Mouse (Mus musculus): Measurements from ENCODE around the gene Sulf2. TPM values are rescaled to one million over a fixed set of nuclear protein-coding genes. Genes with fewer than 3 reads are reported as not detected.

Gene Sulf2
- total RNA-seq, 2 experiments from 2014 or later: 8.7 to 12.3 TPM

- DNase-seq (ENCODE audit: low spot score): peak; percentile 43
Observed at GRCm38 (mm10) chr2:166175552-166176136, 20.2 kb upstream of the Sulf2 start.

DNA sequence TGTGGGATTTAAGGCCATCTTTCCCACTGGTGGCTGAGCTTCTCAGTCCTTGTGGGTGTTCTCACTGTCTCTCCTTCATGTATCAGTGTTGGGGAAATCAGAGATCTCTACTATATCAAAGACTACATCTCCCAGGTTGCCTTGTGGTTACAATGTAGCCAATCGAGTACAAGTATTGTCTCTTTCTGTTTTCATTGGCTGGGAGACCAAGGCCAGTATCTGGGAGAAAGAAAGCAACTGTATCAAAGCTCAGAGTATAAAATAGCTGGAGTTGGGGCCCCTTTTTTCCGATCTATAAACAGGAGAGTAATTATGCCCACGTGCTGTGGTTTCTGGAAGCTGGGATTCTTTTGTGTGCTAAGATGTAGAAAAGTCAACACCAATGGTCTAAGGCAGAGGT is 19.7 kb upstream of the Sulf2 start:
- no peak for DNase-seq (ENCODE audit: low spot score)

DNA sequence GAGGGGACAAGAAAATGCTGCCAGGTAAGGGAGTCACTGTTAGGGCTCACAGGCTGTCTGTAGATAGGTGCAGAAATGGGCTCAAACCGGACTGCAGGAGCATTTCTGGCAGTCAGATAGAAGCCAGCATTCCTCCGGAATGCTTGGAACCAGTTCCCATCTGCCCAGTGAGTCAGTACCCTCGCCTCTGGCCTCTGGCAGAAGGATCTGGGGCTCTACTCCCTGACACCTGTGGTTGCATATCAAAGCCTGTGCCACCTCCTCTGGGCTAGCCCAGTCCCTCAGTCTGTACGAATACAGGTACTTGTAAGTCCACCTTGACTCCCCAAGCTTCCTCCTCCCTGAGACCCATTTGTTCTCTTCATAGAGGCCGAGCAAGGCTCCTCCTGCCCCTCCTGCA is 17.7 kb upstream of the Sulf2 start:
- no peak for DNase-seq (ENCODE audit: low spot score)

- DNase-seq (ENCODE audit: low spot score): peak; percentile 24
Observed at GRCm38 (mm10) chr2:166170173-166170572, 14.7 kb upstream of the Sulf2 start.

DNA sequence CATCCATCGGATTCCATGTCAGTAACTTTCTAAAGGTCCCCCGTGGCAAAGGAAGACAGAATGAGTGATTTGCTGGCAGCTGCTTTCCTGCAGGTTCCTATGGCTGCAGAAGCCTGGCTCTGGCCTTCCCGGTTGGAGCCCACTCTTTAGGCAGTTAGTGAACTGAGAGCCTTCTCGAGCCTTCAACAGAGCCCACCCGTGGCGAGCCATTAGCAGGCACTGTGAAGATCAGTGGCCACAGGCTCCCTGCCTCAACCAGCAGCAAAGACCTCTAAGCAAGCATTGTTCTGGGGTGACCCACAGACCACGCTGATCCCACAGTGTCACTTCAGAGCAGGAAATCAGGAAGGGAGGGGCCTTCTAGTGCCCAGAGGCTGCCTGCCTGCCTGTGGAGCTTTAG is 13.4 kb upstream of the Sulf2 start:
- no peak for DNase-seq (ENCODE audit: low spot score)

- no peak for DNase-seq (ENCODE audit: low spot score)
Observed at GRCm38 (mm10) chr2:166167387-166167786, 11.9 kb upstream of the Sulf2 start.

- DNase-seq (ENCODE audit: low spot score): no peak
Observed at GRCm38 (mm10) chr2:166165396-166165795, 9.9 kb upstream of the Sulf2 start.

- DNase-seq (ENCODE audit: low spot score): no peak
Observed at GRCm38 (mm10) chr2:166164601-166165000, 9.1 kb upstream of the Sulf2 start.

DNA sequence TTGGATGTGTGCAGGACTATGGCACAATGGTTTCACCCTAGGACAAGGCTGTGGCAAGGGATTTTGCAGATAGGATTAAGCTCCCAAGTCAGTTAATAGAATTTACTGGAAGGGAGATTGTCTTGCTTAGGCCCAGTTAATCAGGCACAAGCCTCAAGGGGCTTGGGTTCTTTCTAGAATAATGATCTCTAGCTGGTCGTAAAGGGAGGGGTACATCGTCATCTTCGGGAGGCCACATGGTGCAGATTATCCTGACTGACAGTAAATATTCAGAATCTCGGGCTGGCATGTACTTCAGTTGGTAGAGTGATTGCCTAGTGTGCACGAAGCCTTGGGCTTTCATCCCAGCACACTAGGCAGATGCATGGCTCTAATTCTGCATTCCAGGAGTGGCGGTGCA is 8.5 kb upstream of the Sulf2 start:
- no peak for DNase-seq (ENCODE audit: low spot score)

- no peak for DNase-seq (ENCODE audit: low spot score)
Observed at GRCm38 (mm10) chr2:166163252-166163651, 7.8 kb upstream of the Sulf2 start.

DNA sequence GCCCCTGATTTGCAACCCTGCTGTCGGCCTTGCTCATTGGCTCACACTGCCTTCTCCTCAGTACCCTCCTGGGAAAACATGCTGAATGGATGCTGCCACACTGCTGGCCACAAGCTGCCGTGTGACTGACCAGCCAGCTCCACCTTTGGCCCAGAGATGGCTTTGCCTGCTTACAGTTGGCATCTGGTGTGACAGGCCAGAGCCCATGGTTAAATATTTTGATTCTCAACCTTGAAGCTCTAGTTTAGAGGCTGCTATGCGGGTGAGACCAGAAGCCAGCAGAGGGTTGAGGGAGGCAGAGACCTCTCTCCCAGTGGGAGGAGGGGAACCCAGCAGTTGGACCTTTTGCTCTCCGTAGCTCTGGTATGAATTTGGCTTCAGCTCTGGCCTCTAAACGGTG is 6.7 kb upstream of the Sulf2 start:
- DNase-seq (ENCODE audit: low spot score): no peak

DNA sequence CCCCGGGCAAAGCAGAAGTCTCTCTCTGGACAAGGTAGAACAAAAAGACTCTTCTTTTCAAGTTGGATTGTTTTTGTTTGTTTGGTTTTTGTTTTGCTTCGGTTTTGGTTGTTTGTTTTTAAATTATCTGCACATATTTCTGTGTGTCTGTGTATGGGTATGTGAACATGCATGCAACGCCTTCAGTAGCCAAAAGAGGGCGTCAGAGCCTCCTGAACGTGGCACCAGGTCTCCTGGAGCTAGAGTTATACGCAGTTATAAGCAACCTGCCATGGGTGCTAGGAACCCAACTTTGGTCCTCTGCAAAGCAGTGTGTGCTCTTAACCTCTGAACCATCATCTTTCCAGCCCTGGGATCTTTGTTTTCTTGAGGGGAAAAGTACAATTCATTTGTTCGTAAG is 3.8 kb upstream of the Sulf2 start:
- no peak for DNase-seq (ENCODE audit: low spot score)

GRCm38 (mm10) chr2:166157767-166158561 is 2.5 kb upstream of the Sulf2 start:
- DNase-seq (ENCODE audit: low spot score): no peak

GRCm38 (mm10) chr2:166157144-166157543 is 1.7 kb upstream of the Sulf2 start:
- DNase-seq (ENCODE audit: low spot score): no peak

GRCm38 (mm10) chr2:166156122-166156521 is 659 bp upstream of the Sulf2 start:
- no peak for DNase-seq (ENCODE audit: low spot score)

DNA sequence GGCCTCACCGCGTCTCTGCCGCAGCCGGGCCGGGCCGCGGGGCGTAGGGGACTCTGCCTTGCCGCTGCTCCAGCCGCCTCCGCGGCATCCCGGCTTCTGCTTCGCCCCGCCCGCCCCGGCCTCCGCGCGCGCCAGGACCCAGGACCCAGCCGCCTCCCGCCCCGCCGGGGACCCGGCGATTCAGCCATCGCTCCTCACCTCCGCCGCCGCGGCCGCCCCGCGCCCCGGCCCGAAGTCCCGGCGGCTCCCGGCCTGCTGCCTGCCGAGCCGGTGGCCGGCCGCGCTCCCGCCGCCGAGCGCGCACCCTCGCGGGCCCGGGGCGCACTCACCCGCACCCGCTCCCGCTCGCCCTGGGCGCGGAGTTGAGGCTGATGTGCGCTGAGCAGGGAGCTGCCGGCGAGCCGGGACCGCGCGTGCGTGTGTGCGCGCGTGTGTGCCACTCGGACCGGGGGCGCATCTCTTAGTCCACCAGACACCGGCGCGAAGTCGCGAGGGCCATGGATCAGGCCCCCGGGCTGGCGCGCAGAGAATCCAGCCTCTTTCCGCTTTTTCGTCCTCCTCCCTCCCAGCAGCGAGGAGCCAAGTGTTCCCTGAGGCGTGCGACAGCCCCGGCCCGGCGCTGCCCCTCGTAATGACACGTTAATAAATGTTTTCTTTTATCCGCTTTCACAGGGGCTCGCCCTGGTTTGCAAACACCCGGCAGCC is 562 bp downstream of the Sulf2 start:
- DNase-seq (ENCODE audit: low spot score): no peak

DNA sequence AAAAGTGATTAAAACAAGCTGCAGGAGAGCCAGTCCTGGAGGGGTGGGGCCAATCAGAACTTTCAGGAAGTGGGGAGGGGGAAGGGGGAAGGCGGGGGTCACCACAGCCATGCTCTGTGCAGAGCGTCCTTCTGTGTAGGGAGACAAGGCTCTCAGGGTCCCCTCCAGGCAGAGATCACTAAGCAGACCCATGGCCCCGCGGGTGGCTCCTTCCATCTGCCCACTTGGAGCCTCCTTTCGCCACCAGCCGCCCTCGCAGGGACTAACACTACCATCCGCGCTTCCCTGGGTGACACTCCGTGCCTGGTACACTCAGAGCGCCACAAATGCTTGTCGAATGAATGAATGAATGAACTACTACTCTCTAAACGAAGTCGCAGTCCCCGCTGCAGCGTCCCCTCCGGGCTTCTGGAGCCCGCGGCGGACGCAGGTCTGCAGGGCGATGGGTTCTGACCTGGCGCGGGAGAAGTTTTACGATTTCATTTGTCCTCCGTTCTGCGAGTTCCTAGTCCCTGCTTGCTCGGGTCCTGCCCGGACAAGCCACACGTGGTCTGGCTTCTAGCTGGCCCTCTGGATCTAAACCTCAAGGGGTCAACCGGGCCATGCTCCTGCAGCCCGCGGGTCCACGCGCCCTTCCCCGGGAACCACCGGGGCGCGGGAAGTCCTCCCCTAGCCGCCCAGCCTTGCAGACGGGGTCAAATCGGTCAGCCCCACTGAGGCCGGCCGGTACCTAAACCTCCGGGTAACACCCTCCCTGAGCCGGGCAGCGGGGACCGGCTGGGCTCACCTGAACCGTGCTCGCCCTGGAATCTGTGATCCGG is 1.4 kb downstream of the Sulf2 start:
- no peak for DNase-seq (ENCODE audit: low spot score)

- DNase-seq (ENCODE audit: low spot score): no peak
Observed at GRCm38 (mm10) chr2:166153399-166153793, 2.1 kb downstream of the Sulf2 start.

GRCm38 (mm10) chr2:166152734-166153398 is 2.6 kb downstream of the Sulf2 start:
- DNase-seq (ENCODE audit: low spot score): no peak

- peak; percentile 88 for DNase-seq (ENCODE audit: low spot score)
Observed at GRCm38 (mm10) chr2:166151510-166152473, 3.7 kb downstream of the Sulf2 start.

Data from gastrocnemius, adult 18-20 months (tissue).